Mouse (Mus musculus): ENCODE measurements at regions not wholly inside any gene's neighbourhood (a gene's known extent, or its start where the extent isn't known, plus 50 kb on each side); places are given as distances from the start of the nearest gene placed in this dataset.
A peak's percentile ranks its signal among the peaks of the same experiment; 100 is the strongest.

- Histone ChIP-seq H3K4me2 (ENCODE audit: low read length) (no peak overlapping the region), H3K27me3 (ENCODE audit: insufficient read depth, low read length) (no peaks in the 10 kb centered on the region), H3K4me3 (replicated peaks; ENCODE audit: low read depth, low read length) (no peak overlapping the region), H3K9ac (ENCODE audit: low read depth, low read length) (no peak overlapping the region), H3K4me1 (replicated peaks; ENCODE audit: insufficient read depth, low read length) (no peaks in the 10 kb centered on the region), H3K27ac (no peak overlapping the region), H3K36me3 (ENCODE audit: insufficient read depth, low read length) (no peaks in the 10 kb centered on the region), H3K9me3 (replicated peaks; ENCODE audit: low read length) (no peaks in the 10 kb centered on the region)
- no peak for DNase-seq (ENCODE audit: low spot score)
- TF ChIP-seq CTCF (IDR thresholded peaks at IDR 0.05; ENCODE audit: low read depth), result no peak
- no peak for ATAC-seq (replicated peaks; ENCODE audit: low FRiP score, low read depth)
- 86% methylated on average over 9 of the region's 9 CpGs for WGBS
Measured at GRCm38 (mm10) chr8:96370500-96370899, 482.2 kb upstream of the Got2 start.

- Histone ChIP-seq H3K27ac (no peak overlapping the region), H3K36me3 (ENCODE audit: insufficient read depth, low read length) (no peaks in the 10 kb centered on the region), H3K9me3 (replicated peaks; ENCODE audit: low read length) (no peaks in the 10 kb centered on the region), H3K4me3 (replicated peaks; ENCODE audit: low read depth, low read length) (no peak overlapping the region), H3K9ac (ENCODE audit: low read depth, low read length) (no peak overlapping the region), H3K27me3 (ENCODE audit: insufficient read depth, low read length) (no peaks in the 10 kb centered on the region), H3K4me1 (replicated peaks; ENCODE audit: insufficient read depth, low read length) (no peaks in the 10 kb centered on the region), H3K4me2 (ENCODE audit: low read length) (no peak overlapping the region)
- ATAC-seq (replicated peaks; ENCODE audit: low FRiP score, low read depth) (peak; percentile 36; the same call in 1 of the 2 replicates), DNase-seq (ENCODE audit: low spot score) (peak; percentile 5)
- no peak for TF ChIP-seq CTCF (IDR thresholded peaks at IDR 0.05; ENCODE audit: low read depth)
- WGBS, result 17% methylated on average over 14 of the region's 14 CpGs
Measured at GRCm38 (mm10) chr8:96362853-96363445, 474.6 kb upstream of the Got2 start.

GRCm38 (mm10) chr8:96350531-96351069 lies 462.3 kb upstream of the Got2 start:
- no peak for TF ChIP-seq CTCF (IDR thresholded peaks at IDR 0.05; ENCODE audit: low read depth)
- no peaks in the 10 kb centered on the region for H3K27me3 ChIP-seq (ENCODE audit: insufficient read depth, low read length)
- H3K27ac ChIP-seq, result no peak overlapping the region
- H3K4me1 ChIP-seq (replicated peaks; ENCODE audit: insufficient read depth, low read length), result no peaks in the 10 kb centered on the region
- H3K9ac ChIP-seq (ENCODE audit: low read depth, low read length), result no peak overlapping the region
- H3K4me3 ChIP-seq (replicated peaks; ENCODE audit: low read depth, low read length), result no peak overlapping the region
- H3K4me2 ChIP-seq (ENCODE audit: low read length), result no peak overlapping the region
- ATAC-seq (replicated peaks; ENCODE audit: low FRiP score, low read depth), result no peak
- H3K36me3 ChIP-seq (ENCODE audit: insufficient read depth, low read length), result no peaks in the 10 kb centered on the region
- 72% methylated on average over 6 of the region's 6 CpGs for WGBS
- DNase-seq (ENCODE audit: low spot score), result no peak
- H3K9me3 ChIP-seq (replicated peaks; ENCODE audit: low read length), result no peaks in the 10 kb centered on the region

DNA sequence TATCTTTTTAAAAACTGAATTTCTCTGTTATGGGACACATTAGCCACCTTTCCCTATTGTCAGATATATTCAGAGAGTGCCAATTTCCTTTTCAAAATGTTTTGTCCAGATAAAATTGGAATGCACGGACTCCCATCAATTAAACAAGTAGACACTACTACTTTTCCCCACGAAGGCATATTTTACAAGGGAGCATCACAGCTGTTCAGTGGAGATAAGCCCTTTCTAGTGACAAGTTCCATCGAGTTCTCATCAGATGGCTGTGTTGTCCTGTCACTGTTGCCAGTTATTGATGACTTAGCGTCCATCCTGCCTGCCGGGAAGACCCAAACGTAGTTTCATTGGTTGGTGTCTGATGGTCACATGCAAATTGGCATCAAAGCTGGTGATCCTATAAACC lies 461.2 kb upstream of the Got2 start:
- Histone ChIP-seq H3K36me3 (ENCODE audit: insufficient read depth, low read length) (no peaks in the 10 kb centered on the region), H3K9me3 (replicated peaks; ENCODE audit: low read length) (no peaks in the 10 kb centered on the region), H3K4me2 (ENCODE audit: low read length) (no peak overlapping the region), H3K27ac (no peak overlapping the region), H3K4me1 (replicated peaks; ENCODE audit: insufficient read depth, low read length) (no peaks in the 10 kb centered on the region), H3K4me3 (replicated peaks; ENCODE audit: low read depth, low read length) (no peak overlapping the region), H3K27me3 (ENCODE audit: insufficient read depth, low read length) (no peaks in the 10 kb centered on the region), H3K9ac (ENCODE audit: low read depth, low read length) (no peak overlapping the region)
- no peak for ATAC-seq (replicated peaks; ENCODE audit: low FRiP score, low read depth)
- 82% methylated on average over 6 of the region's 6 CpGs for whole genome bisulfite sequencing
- DNase-seq (ENCODE audit: low spot score), result no peak
- TF ChIP-seq CTCF (IDR thresholded peaks at IDR 0.05; ENCODE audit: low read depth), result no peak

DNA sequence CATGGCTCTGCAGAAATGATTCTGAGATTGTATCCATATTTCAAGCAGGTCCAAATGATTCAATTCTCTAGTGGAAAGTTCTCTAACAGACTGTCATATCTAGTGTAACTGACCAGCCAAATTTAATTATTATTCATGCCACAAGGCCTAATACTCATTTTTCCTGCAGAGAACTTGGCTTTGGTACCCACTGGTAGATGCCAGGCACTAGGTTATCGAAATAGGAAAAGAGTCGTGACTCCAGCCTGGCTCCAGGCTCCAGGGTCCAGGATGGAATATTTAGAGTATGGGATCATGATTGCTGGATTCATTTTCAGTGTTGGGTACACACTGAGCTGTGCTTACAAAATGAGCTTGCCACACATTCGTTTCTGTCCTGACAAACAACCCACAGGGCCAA lies 452.4 kb upstream of the Got2 start:
- Histone ChIP-seq H3K27me3 (ENCODE audit: insufficient read depth, low read length) (no peaks in the 10 kb centered on the region), H3K36me3 (ENCODE audit: insufficient read depth, low read length) (no peaks in the 10 kb centered on the region), H3K9ac (ENCODE audit: low read depth, low read length) (no peak overlapping the region), H3K9me3 (replicated peaks; ENCODE audit: low read length) (no peaks in the 10 kb centered on the region), H3K4me2 (ENCODE audit: low read length) (no peak overlapping the region), H3K4me1 (replicated peaks; ENCODE audit: insufficient read depth, low read length) (no peaks in the 10 kb centered on the region), H3K27ac (no peak overlapping the region), H3K4me3 (replicated peaks; ENCODE audit: low read depth, low read length) (no peak overlapping the region)
- WGBS, result 78% methylated on average over 3 of the region's 3 CpGs
- DNase-seq (ENCODE audit: low spot score) (no peak), ATAC-seq (replicated peaks; ENCODE audit: low FRiP score, low read depth) (no peak)
- no peak for TF ChIP-seq CTCF (IDR thresholded peaks at IDR 0.05; ENCODE audit: low read depth)

DNA sequence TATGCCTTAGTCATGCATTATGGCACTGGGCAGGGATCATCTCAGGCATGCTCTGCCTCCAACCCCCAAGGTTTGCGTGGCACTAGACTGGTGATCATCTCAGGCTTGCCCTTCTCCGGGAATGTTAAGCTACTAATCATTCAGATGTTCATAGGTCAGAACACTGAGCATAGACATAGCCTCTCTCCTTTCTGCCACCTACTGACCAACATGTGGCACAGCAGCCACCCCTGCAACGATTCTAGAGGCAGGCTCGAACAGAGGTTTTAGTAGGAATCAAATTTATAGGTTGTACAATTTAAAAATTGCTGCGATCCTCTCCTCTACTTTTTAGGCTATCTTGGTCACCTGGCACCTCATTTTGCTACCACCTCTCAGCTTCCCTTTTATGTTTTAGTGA lies 430.0 kb upstream of the Got2 start:
- H3K4me1 ChIP-seq (replicated peaks; ENCODE audit: insufficient read depth, low read length), result no peaks in the 10 kb centered on the region
- no peak overlapping the region for H3K27ac ChIP-seq
- DNase-seq (ENCODE audit: low spot score) (no peak), ATAC-seq (replicated peaks; ENCODE audit: low FRiP score, low read depth) (no peak)
- TF ChIP-seq CTCF (IDR thresholded peaks at IDR 0.05; ENCODE audit: low read depth), result peak; percentile 58
- no peaks in the 10 kb centered on the region for H3K27me3 ChIP-seq (ENCODE audit: insufficient read depth, low read length)
- WGBS, result 68% methylated on average over 5 of the region's 5 CpGs
- no peaks in the 10 kb centered on the region for H3K36me3 ChIP-seq (ENCODE audit: insufficient read depth, low read length)
- no peak overlapping the region for H3K9ac ChIP-seq (ENCODE audit: low read depth, low read length)
- no peaks in the 10 kb centered on the region for H3K9me3 ChIP-seq (replicated peaks; ENCODE audit: low read length)
- H3K4me2 ChIP-seq (ENCODE audit: low read length), result no peak overlapping the region
- no peak overlapping the region for H3K4me3 ChIP-seq (replicated peaks; ENCODE audit: low read depth, low read length)

Data from kidney, postnatal 0 days (tissue).